Comparison of ENCODE assay signal across 9 mouse cellular contexts in genomic region chr16:62832481-62832880, GRCm38 (mm10). TPM values are rescaled to one million over a fixed set of nuclear protein-coding genes. Genes with fewer than 3 reads are reported as not detected.
DNase-seq lines count a peak whose midpoint lies in the region; ATAC-seq and TF ChIP-seq lines count a peak whose summit lies in the region.
"Had no signal": no experiment of that assay in that cellular context is flagged by ENCODE, and none has a peak within 500 bp of the region (broad histone marks: within the 10 kb centered on the region; RNA-seq: fewer than 3 reads in every experiment).

No protein-coding gene starts in this region.

- no peaks in the 10 kb centered on the region for H3K36me3 ChIP-seq in forebrain, embryonic 12.5 days (replicated peaks)
- no peaks in the 10 kb centered on the region for H3K36me3 ChIP-seq in intestine, embryonic 16.5 days (ENCODE audit: control insufficient read depth, insufficient read depth, low read length)

- 21% methylated on average over 4 of the region's 4 CpGs for WGBS in bone marrow, adult 2 months
- 12% methylated on average over 4 of the region's 4 CpGs for WGBS in forebrain, embryonic 12.5 days
- WGBS in intestine, embryonic 16.5 days, result 20% methylated on average over 4 of the region's 4 CpGs

- H3K9me3 ChIP-seq in forebrain, embryonic 12.5 days, result no peaks in the 10 kb centered on the region
- no peaks in the 10 kb centered on the region for H3K9me3 ChIP-seq in intestine, embryonic 16.5 days (ENCODE audit: control insufficient read depth, low read length)

- ATAC-seq in forebrain, embryonic 12.5 days (ENCODE audit: low FRiP score), result peak; percentile 36; the same call in 1 of the 2 replicates
- ATAC-seq in intestine, embryonic 16.5 days, result peak; percentile 65
- ATAC-seq in megakaryocyte, adult 5-6 weeks (ENCODE audit: poor library complexity, severe bottlenecking), result peak; percentile 99

- no peak overlapping the region for H3K27ac ChIP-seq in bone marrow, adult 2 months (ENCODE audit: control insufficient read depth, insufficient read depth, low read depth, low read length, poor library complexity)
- no peak overlapping the region for H3K27ac ChIP-seq in forebrain, embryonic 12.5 days
- H3K27ac ChIP-seq in intestine, embryonic 16.5 days (ENCODE audit: low read length), result no peak overlapping the region

- no peaks in the 10 kb centered on the region for H3K27me3 ChIP-seq in forebrain, embryonic 12.5 days
- no peaks in the 10 kb centered on the region for H3K27me3 ChIP-seq in intestine, embryonic 16.5 days (replicated peaks; ENCODE audit: control insufficient read depth, insufficient read depth, low read length)

- H3K9ac ChIP-seq in forebrain, embryonic 12.5 days, result no peak overlapping the region
- no peak overlapping the region for H3K9ac ChIP-seq in intestine, embryonic 16.5 days (ENCODE audit: low read depth, low read length)

- TF ChIP-seq CTCF in bone marrow, adult 2 months (IDR thresholded peaks at IDR 0.05; ENCODE audit: control insufficient read depth, insufficient read depth, low read length), result peak; percentile 77

- no peak overlapping the region for H3K4me2 ChIP-seq in forebrain, embryonic 12.5 days
- no peak overlapping the region for H3K4me2 ChIP-seq in intestine, embryonic 16.5 days (ENCODE audit: low read depth, low read length)

- DNase-seq in right cerebral cortex, postnatal 14 days, result peak; percentile 17
- no peak for DNase-seq in right cerebral cortex, postnatal 25 days
- peak; percentile 18 to 64 for DNase-seq in spleen, postnatal 10 days (ENCODE audit: low spot score in 2 of 2)
- no peak for DNase-seq in layer of hippocampus, adult 9-11 months

- no peak for TF ChIP-seq POLR2A in bone marrow, adult 2 months (IDR thresholded peaks at IDR 0.05; ENCODE audit: borderline replicate concordance, control insufficient read depth, low read depth, low read length)

- H3K4me3 ChIP-seq in bone marrow, adult 2 months (replicated peaks; ENCODE audit: control insufficient read depth, low read depth, low read length), result no peak overlapping the region
- no peak overlapping the region for H3K4me3 ChIP-seq in forebrain, embryonic 12.5 days (replicated peaks)
- no peak overlapping the region for H3K4me3 ChIP-seq in intestine, embryonic 16.5 days (ENCODE audit: low read length)

- H3K4me1 ChIP-seq in bone marrow, adult 2 months (ENCODE audit: control insufficient read depth, insufficient read depth, low read length), result no peaks in the 10 kb centered on the region; the same call in 1 of the 2 replicates
- H3K4me1 ChIP-seq in forebrain, embryonic 12.5 days, result no peaks in the 10 kb centered on the region
- no peaks in the 10 kb centered on the region for H3K4me1 ChIP-seq in intestine, embryonic 16.5 days (ENCODE audit: control insufficient read depth, insufficient read depth, low read length)

RNA-seq across cellular contexts. Expression of gene Arl13b, which starts 14.4 kb away (rescaled TPM):
- polyA plus RNA-seq in bone marrow, adult 2 months (2011; ENCODE audit: insufficient read depth, insufficient read length, low replicate concordance, missing spikeins), result 3.1 and 3.5 TPM in 2 replicates
- 17.1 and 18.8 TPM in 2 replicates for polyA plus RNA-seq in forebrain, embryonic 12.5 days (2016; fragmentation: Nextera tagmentation; extraction: Ambion mirVana)
- polyA plus RNA-seq in intestine, embryonic 16.5 days (2015; fragmentation: Nextera tagmentation; extraction: Ambion mirVana), result 11.4 and 11.8 TPM in 2 replicates
- 9.1 and 10.1 TPM in 2 replicates for total RNA-seq in megakaryocyte, adult 5-6 weeks (2015)
- 8.5 and 9.6 TPM in 2 replicates for total RNA-seq in megakaryocyte, adult 5-6 weeks (2017)

RNA-seq across cellular contexts. Expression of gene Stx19, which starts 18.0 kb away (rescaled TPM):
- not detected in 2 replicates for polyA plus RNA-seq in bone marrow, adult 2 months (2011; ENCODE audit: insufficient read depth, insufficient read length, low replicate concordance, missing spikeins)
- polyA plus RNA-seq in forebrain, embryonic 12.5 days (2016; fragmentation: Nextera tagmentation; extraction: Ambion mirVana), result 0.64 TPM in 2 replicates
- 0.38 and 0.45 TPM in 2 replicates for polyA plus RNA-seq in intestine, embryonic 16.5 days (2015; fragmentation: Nextera tagmentation; extraction: Ambion mirVana)
- total RNA-seq in megakaryocyte, adult 5-6 weeks (2015), result not detected in 2 replicates
- not detected in 2 replicates for total RNA-seq in megakaryocyte, adult 5-6 weeks (2017)
- polyA plus RNA-seq: frontal cortex, adult 2 months had no signal

RNA-seq across cellular contexts. Expression of gene Pros1, which starts 21.6 kb away (rescaled TPM):
- polyA plus RNA-seq in bone marrow, adult 2 months (2011; ENCODE audit: insufficient read depth, insufficient read length, low replicate concordance, missing spikeins), result 5.7 and 8.6 TPM in 2 replicates
- polyA plus RNA-seq in forebrain, embryonic 12.5 days (2016; fragmentation: Nextera tagmentation; extraction: Ambion mirVana), result 13.0 and 13.1 TPM in 2 replicates
- polyA plus RNA-seq in intestine, embryonic 16.5 days (2015; fragmentation: Nextera tagmentation; extraction: Ambion mirVana), result 28.9 and 30.2 TPM in 2 replicates
- 22.6 and 24.1 TPM in 2 replicates for total RNA-seq in megakaryocyte, adult 5-6 weeks (2015)
- 31.0 and 36.0 TPM in 2 replicates for total RNA-seq in megakaryocyte, adult 5-6 weeks (2017)

RNA-seq across cellular contexts. Expression of gene Nsun3, which starts 45.9 kb away (rescaled TPM):
- 3.5 and 11.3 TPM in 2 replicates for polyA plus RNA-seq in bone marrow, adult 2 months (2011; ENCODE audit: insufficient read depth, insufficient read length, low replicate concordance, missing spikeins)
- 12.5 and 12.6 TPM in 2 replicates for polyA plus RNA-seq in forebrain, embryonic 12.5 days (2016; fragmentation: Nextera tagmentation; extraction: Ambion mirVana)
- polyA plus RNA-seq in intestine, embryonic 16.5 days (2015; fragmentation: Nextera tagmentation; extraction: Ambion mirVana), result 8.8 and 11.0 TPM in 2 replicates
- 48.5 and 51.5 TPM in 2 replicates for total RNA-seq in megakaryocyte, adult 5-6 weeks (2015)
- 14.9 and 19.2 TPM in 2 replicates for total RNA-seq in megakaryocyte, adult 5-6 weeks (2017)

Comparison
In these comparisons a context has a peak if more than half of its experiments do, and no peak if none do; other contexts are left out.
1. DNase-seq: peak in right cerebral cortex, postnatal 14 days (single experiment) and spleen, postnatal 10 days (2 of 2); none in right cerebral cortex, postnatal 25 days (single experiment) and layer of hippocampus, adult 9-11 months (single experiment).
2. ATAC-seq: peak in every context shown above with its lines; median percentile 99 in megakaryocyte, adult 5-6 weeks; 65 in intestine, embryonic 16.5 days; 36 in forebrain, embryonic 12.5 days.